Mouse (Mus musculus) testis, adult 2 months (tissue): ENCODE data around the gene Plcg1.

Experiments
- CTCF ChIP-seq: fragments of 200-500 bp; IDR thresholded peaks from 2 replicates; pipeline ENCODE4 v1.5.1; 2012; ENCODE audit warnings: low read depth, mild to moderate bottlenecking, inconsistent platforms, low read length, moderate library complexity; ENCODE audit not compliant: control insufficient read depth, insufficient read depth, insufficient replicate concordance
- POLR2A ChIP-seq: fragments of 200-500 bp; IDR thresholded peaks from 2 replicates; pipeline ENCODE4 v1.6.1; 2012; ENCODE audit warnings: low read depth, mild to moderate bottlenecking, inconsistent platforms, low read length, moderate library complexity; ENCODE audit not compliant: control insufficient read depth

GRCm38 (mm10) chr2:160731117-160731838 lies at the start of gene Plcg1:
- TF ChIP-seq CTCF: no peak
- peak; percentile 45 for TF ChIP-seq POLR2A
